Mouse (Mus musculus): ENCODE results near the gene Syf2.

Syf2 gene

DNA sequence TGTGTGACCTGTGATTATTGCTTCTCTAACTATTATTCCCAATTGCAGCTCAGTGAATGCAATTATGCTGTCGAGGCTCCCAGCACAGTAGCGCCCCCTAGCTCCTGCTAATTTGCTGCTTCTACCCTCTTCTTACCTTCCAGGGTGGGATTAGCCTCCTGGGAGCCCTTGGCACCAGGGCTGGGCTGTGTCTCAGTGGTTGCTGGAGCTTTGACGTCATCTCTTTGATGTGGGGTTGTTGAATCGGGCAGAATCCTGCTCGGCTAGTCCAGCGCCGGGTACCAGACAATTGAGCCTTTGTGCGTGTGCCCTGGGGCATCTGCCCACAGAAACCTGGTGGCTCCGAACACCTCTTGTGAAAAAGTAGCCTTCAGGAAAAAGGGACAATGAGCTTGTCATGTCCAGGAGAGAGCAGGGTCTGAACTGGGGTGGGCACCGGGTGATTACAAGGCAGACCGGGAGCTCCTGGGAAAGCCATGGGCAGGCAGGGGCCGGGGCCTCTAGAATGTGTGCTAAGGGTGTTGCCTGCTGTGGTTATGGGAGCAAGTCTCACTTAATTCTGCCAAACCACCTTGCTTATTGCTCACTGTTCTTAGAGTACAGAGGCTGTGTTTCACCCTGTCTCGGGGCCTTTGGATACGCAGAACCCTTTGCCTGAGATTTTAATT is 44.7 kb downstream of the Syf2 start:
- peak; percentile 61 for DNase-seq (ENCODE audit: low spot score)

DNA sequence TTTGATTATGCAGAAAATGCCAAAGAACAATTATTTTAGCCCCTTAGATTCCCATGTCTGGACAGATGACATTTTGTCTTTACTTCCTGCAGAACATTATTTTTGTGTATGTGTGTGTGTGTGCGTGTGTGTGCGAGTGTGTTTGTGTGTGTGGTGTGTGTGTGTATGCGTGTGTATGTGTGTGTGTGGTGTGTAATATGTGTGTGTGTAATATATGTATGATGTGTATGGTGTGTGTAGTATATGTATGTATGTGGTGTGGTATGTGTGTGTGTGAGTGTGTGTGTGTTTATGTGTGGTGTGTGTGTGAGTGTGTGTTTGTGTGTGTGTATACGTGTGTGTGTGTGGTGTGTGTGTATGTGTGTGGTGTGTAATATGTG is 45.2 kb downstream of the Syf2 start:
- DNase-seq (ENCODE audit: low spot score) = no peak

DNA sequence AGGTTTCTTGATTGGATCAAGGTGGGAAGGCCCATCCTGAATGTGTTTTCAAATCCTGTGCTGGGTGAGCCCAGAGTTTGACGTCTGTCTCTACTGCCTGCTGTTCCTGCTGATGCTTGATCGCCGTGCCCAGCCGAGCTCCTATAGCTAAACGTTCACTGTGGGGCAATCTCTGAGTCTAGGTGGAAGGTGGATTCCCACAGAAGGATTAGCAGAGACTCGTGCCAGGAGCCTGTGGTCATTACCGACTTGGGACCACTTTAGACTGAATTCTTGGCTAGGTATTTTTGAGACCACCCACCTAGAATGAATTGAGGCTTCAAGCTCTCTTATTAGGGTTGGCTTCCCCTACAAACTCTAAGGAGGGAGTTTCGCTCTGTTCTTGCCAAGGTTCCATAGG is 48.2 kb downstream of the Syf2 start:
- no peak for DNase-seq (ENCODE audit: low spot score)

DNA sequence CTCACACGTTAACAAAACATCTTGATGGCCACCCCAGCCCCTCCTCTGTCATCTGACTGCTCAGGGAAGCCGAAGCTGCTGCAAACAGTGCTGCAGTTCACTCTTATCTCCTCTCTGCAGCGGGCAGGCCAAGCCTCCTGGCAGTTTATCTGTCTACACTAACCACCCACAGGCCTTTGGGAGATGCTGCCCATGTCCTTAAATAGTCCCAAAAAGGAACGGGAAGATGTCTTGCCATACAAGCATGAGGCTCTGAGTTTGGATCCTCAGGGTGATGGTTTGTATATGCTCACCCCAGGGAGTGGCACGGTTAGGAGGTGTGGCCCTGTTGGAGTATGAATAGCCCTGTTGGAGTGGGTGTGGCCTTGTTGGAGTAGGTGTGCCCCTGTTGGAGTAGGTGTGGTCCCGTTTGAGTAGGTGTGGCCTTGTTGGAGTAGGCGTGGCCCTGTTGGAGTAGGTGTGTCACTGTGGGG is 51.3 kb downstream of the Syf2 start:
- DNase-seq (ENCODE audit: low spot score) = no peak

DNA sequence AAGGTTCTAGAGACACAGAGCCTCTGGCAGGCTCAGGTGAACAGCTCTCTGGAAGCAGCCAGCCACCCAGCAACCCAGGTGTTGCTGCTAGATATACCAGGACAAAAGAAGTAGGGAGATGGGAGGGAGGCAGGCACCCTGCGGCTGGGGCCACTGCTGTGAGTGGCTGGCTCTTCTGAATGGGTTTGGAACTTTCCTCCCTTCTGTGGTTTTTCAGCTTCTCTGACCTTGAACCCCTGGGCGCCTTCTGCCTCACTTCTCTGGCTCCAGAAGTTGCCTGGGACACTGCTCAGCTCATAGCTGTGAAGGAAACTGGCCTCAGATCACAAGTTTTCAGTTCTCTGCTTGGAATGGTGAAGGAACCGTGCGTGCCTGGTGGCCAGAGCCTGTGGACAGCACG is 52.4 kb downstream of the Syf2 start:
- DNase-seq (ENCODE audit: low spot score) = no peak

DNA sequence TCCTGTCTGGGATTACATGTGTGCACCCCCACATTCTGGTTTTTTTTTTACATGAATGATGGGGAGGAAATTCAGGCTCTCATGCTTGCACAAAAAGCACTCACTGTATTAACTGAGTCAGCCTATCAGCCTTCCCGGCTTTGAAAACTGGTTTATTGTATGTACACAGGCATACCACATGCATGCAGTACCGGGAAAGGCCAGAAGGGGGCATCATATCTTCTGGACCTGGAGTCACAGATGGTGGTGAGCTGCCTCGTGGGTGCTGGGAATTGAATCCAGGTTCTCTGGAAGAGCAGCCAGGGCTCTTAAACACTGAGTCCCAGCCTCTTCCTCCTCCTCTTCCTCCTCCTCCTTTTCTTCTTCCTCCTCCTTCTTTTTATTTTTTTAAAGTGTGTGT is 53.9 kb downstream of the Syf2 start:
- no peak for DNase-seq (ENCODE audit: low spot score)

DNA sequence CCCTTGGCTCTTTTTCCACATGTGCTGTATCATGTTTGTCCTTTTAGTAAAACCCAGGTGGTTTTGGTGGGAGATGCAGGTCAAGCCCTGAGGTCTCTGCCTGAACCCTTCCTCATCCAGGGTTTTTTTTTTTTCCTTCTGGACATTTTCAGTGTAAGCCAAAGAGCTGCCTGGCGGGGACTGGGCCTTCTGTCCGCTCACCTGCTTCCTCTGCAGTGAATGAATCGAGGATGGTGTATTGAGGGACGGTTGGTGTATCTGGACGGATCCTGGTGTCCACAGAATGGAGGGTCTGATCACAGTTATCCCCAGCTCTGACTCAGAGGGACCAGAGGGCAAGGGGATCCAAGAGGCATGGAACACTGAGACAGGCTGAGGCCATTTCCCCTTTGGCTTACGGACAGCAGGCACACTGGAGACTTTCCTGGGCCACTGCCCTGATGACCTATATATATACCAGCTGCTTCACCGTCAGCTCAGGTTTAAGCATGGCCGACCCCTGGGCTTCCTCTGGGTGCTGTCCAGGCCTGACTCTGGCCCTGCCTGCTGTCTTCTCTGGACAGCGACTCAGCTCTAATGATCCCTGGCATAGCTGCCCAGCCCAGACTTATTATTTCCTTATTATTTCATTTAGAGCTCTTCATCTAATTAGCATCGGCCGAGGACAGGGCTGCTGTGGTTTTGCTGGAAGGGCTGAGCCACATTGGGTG is 55.1 kb downstream of the Syf2 start:
- DNase-seq (ENCODE audit: low spot score) = no peak

DNA sequence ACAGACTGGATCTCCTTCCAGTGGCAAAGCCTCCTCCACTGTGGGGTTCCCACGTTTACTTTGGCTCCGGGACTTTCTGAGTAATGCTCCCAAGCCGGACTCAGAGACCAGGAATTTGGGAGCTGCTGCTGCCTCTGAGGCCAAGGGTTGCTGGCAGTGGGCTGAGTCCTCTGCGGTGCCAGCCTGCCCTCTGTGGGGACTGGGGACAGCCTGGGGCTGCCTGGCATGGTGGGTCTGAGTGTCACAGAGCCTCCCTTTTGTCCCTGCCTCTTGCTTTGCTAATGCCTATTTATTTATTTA is 55.6 kb downstream of the Syf2 start:
- no peak for DNase-seq (ENCODE audit: low spot score)

DNA sequence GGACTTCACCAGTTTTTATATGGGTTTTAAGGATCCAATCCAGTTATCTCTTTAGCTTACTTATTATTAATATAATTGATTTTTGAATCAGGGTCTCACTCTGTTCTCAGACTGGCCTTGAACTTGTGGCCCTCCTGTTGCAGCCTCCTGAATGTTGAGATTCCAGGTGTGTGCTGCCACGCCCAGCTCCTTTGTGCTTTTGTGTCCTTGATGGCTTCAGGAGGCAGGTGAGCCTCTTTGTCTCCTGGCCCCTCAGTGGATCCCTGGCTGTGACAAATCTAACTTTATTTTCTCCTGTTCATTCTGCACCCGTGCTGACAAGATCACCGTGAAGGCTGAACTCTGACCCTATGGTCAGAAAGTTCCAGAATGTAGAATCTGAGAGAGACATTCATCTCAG is 56.3 kb downstream of the Syf2 start:
- DNase-seq (ENCODE audit: low spot score) = no peak
